Mouse (Mus musculus): Measurements from ENCODE around the gene Rasgef1b.

- TF ChIP-seq CTCF (conservative IDR thresholded peaks at IDR 0.05; ENCODE audit: insufficient read depth, insufficient read length, low read depth, low read length) (no peak), POLR2A (IDR thresholded peaks at IDR 0.05; ENCODE audit: low read depth, low read length) (no peak)
Observed at GRCm38 (mm10) chr5:99689909-99690308, 39.0 kb downstream of the Rasgef1b start.
